Mouse (Mus musculus) left cerebral cortex, postnatal 36 days (tissue): ENCODE data around the gene Olfr1442. TPM values are rescaled to one million over a fixed set of nuclear protein-coding genes. Genes with fewer than 3 reads are reported as not detected.
"Not testable (repeated sequence)": the region's sequence is repeated elsewhere in the genome, so short reads cannot be mapped to it uniquely, and the experiment has no call there.

Experiments
- DNase-seq, 2 experiments: peaks; one replicate each; pipeline ENCODE4 v3.0.0; 2021 to 2022; ENCODE audit warnings: low spot score in 2 of 2, mixed read lengths in 1 of 2
- intact Hi-C: fragments of 180-260 bp; cut with DNase I; formaldehyde crosslinking; loops from one replicate; pipeline ENCODE4 v1.15.1; 2025
- total RNA-seq, 2 experiments: library from RNA; stranded (reverse); gene quantifications; 2 replicates each; pipeline ENCODE4 v1.2.3; 2021

The Olfr1442 gene
- not detected for total RNA-seq

DNA sequence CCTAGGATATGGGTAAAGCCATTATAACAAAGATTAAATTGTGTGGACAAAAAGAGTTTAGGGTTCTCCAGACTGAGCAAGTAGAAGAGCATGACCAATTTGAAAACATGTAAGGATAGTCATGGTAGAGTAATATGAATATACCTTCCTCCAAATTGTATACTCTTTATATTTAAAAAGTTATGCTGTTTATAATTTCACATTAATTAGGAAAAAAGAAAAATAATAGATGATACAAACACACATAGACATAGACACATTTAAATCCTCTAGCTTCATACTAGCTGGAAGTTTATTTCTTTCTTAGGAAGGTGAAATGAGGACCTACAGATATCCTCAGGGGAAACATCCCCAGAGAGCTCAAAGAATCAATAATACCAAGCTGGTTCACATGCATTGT lies at the start of gene Olfr1442:
Olfr1442 (plus strand) TSS at position 301 of the 400 bp plus-strand sequence.
- DNase-seq = no peak
- intact Hi-C loops = no loop called here

DNA sequence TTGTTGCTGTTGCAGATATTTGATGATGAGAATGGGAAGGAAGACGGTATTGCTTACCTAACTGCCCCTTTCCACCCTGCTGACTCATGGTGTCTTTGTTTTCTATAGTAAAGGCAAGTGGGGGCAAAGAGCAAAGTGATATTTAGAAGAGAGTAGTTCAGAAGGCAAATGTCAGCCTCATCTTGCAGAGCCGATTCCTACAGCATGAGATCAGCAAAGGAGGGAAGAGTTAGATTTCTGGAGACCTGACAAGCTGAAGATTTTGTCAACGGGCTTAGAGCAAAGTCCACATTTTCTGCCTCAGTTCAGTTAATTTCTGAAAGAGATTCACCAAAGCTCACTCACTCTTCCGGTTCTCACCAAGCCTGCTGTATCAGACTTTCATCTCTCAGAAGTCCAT lies 37.1 kb upstream of the Olfr1442 start, which contains the start of gene Glyat:
Glyat (plus strand) TSS at position 133 of the 400 bp plus-strand sequence.
- intact Hi-C loops = no loop called here

DNA sequence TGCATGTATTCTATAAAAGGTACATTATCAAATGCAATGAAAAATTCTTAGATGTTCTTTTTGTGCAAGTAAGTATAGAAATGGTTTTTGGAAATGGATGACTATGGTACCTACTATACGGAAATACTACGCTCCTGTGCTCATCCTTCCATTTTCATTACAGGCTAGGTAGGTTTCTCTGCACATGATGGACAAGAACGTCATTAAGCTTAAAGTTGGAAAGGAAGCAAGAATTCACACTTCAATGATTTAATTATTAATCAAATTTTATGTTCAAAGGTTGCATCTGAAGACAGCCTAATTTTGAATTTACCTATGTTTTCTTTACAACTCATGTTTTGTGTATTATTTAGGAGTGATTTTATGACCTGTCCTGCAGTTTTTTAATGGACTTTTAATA lies 36.0 kb upstream of the Olfr1442 start:
- intact Hi-C loops = no loop called here
- DNase-seq = no peak

More for the DNA sequence above, 37.1 kb upstream of the Olfr1442 start, which contains the start of gene Glyat:
- DNase-seq = no peak

DNA sequence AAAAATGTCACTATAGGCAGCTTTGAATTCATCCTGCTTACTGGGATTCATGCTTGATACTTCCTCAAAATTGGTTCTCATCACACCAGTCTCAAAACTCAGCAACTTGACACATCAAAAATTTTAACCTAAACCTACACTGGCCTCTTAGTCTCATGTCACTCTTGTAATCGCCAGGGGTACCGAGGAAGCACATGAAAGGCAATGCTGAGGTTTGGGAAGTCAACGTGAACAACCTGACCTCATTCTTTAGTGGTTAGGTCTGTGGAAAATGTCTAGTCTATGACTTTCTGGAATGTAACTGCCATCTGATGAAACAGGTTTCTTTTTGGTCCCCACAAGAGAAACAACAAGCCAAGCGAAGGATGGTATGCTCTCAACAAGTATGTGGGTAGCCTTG lies 35.3 kb upstream of the Olfr1442 start:
- DNase-seq = no peak
- intact Hi-C loops = no loop called here

DNA sequence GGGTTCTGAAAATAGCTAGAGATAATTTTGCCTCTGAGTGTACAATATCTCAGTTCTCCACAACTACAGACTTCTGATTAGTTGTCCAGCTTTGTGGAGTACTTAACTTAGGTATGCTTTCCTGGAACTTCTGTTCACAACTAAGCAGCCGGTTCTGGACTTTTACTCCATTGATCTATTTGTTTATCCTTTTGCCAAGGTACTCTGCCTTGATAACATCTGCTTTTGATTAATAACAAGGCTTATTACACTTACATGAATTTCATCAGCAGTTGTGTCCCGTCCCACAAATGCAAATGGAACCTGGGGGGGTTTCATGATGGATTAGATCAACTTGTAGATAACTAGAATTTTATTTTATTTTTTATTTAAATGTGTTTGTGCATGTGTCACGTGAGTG lies 33.4 kb upstream of the Olfr1442 start:
- DNase-seq = no peak
- intact Hi-C loops = no loop called here

DNA sequence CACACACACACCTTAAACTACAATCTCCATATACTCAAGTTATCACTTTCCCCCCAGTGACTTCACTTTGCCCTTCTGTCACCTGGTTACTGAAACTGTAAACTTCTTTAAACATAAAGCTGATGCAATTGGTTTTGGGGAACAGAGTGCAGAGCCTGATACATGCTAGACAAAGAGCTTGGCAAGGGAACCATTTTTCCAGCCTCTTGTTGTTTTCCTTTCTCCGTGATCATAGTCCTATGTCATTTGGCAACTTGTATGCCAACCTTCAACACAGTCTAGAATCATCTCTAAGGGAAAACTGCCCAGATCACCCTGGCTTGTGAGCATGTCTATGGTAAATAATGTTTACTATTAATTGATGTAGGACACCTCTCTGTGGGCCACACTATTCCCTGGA lies 32.2 kb upstream of the Olfr1442 start:
- intact Hi-C loops = no loop called here
- DNase-seq = no peak

DNA sequence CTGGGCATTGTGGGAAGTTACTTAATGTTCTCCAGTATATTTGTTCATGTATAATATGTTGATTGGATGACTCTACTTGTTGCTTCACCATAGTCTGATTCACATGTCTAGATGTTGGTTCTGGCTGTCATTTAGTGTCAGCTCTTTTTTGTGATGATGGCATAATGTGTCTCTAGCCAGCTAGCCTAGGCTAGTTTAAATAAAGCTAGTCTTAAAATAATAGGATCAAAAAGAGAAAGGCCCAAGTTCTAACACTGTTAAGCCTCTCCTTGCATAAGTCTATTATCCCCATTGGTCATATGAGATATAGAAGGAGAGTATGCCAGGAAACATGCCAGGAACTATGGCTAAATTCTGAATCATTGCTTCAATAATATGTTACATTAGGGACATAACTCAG lies 20.7 kb upstream of the Olfr1442 start:
- DNase-seq = no peak
- intact Hi-C loops = no loop called here

DNA sequence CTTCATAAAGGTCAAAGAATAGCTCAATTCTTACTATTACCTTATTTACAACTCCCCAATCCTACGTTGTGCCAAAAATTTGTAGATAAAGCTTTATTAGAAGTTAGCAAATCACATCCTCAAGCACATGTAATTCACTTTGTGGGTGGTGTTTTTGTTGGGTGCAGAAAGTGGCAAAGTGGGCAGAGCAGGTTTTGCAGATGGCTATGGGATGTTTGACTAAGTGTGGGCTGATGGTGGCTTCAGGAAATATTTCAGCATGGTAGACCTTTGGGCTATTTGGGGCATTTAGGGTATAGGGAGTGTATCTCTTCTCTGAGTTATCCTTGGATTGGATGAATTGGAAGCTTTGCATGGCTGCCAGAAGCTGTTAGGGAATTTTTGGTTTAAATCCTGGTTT lies 4.1 kb upstream of the Olfr1442 start:
- intact Hi-C loops = no loop called here
- DNase-seq = no peak

DNA sequence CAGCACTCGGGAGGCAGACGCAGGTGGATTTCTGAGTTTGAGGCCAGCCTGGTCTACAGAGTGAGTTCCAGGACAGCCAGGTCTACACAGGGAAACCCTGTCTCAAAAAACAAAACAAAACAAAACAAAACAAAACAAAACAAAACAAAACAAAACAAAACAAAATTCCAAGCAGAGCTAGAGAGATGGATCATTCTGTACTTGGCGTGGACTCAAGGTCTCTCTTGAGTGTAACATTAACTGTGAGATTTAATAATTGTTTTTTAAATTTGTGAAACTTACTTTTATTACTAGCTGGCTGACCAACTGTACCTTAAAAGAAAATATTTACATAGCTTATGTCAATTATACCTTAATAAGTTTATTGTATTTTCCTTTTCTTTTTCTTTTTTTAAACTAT lies 1.6 kb upstream of the Olfr1442 start:
- DNase-seq, intact Hi-C loops: not testable (repeated sequence)

DNA sequence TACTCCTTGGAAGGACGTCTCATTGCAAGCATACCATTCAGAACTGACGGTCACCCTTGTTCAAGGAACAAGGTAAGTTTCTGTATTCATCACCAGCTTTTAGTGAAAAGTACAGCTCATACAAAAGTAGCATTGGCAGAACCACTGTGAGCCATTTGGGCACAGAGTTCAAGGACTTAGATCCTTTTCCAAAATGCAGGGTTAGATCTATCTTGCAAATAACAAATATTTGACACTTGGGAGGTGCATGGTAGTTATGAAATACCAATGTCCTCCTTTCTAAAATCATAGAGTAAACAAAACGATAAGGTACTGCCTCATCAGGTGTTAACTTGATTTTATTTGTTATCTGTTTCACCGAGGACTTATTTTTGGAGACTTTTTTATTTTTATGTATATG lies 812 bp downstream of the Olfr1442 start:
- DNase-seq = no peak
- intact Hi-C loops = no loop called here

DNA sequence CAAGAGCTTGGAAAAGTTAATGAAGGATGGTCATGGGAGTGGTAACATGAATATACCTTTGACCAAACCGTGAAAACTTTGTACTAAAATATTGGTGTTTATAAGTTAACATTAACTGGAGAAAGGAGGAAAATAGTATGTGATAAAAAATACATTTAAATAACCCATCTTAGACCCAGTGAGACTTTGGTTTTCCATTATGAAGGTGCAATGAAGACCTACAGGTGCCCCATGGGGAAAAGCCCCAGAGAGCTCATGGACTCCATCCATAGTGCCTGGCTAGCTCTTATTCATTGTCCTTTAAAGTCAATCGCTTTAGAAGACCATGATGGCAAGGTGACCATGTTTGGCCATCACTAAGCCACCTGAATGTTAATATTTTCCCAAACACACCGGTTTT lies 7.6 kb downstream of the Olfr1442 start, which contains the start of gene Olfr1443:
Olfr1443 (plus strand) TSS at position 301 of the 400 bp plus-strand sequence.
- no peak for DNase-seq
- intact Hi-C loops = no loop called here

DNA sequence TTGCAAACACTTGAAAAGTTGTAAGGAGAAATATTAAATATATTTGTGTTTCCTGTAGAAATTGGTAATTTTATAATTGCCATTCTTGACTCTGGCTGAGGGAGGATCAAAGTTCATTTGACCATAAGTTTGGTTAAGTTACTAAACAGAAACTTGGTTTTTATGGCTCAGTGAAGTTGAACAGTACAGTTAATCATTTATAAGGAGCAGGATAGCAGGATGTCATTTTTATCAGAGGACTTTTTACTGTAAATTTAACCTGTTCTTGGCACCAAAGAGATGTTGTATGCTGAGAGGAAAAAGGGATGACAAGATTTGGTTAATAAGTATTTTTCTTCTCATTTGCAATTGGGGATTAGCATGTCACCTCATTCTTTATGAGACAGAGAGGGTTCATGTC lies 14.4 kb downstream of the Olfr1442 start:
- intact Hi-C loops = no loop called here
- DNase-seq = no peak

DNA sequence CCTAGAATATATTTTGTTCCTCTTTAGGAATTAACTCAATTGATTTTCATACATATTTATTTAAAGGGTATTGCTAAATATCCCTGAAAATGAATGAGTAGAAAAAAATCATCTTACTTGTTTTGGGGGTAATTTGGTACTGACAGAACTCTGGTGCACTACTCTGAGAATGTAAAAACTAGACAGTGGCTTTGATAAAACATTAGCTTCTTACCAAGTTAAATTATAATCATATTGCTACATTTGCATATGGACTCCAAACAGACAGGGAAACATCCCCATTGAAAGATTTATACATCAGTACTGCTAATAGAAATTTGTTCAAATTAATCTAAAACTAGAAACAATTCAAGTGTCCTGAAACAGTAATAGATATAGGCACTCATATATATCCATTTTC lies 15.0 kb downstream of the Olfr1442 start:
- DNase-seq = no peak
- intact Hi-C loops = no loop called here

DNA sequence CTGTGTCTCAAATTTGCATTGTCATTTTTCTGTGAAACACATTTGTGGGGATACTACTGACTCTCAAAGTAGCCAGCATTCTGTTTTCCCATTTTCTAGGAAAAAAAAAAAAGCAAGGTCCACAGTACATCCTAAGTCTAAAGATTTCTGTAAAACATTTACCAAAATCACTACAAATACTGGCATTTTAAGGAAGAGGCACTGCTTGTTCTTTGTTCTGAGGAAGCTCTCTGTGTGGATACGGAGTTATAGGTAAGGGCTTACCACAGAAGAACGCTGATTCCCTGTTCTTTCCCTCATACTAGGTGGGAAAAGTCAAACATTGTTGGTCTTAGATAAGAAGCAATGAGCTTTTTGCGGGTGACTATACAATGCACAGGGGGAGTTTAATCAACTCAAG lies 25.4 kb downstream of the Olfr1442 start, which contains the start of gene Keg1:
Keg1 (plus strand) TSS at position 197 of the 400 bp plus-strand sequence.
- no peak for DNase-seq
- intact Hi-C loops = no loop called here

DNA sequence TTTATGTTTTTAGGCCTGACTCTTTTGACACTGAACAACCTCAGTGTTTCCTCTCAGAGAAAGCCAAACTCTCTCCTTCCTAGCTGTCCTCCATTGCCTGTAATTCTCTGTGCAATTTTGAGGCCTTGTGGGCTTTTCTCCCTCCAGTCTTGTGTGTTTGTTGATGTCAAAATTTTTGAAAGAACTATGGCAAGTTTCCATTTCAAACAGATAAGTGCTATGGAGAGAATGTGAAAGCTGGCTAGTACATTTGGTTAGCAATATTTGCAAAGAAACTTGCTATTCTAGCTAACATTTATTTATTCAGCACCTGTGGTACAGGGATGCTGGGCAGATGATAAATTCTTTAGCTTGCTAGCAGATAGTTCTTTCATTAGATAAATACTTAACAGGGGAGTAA lies 26.0 kb downstream of the Olfr1442 start:
- intact Hi-C loops = no loop called here
- DNase-seq = no peak

DNA sequence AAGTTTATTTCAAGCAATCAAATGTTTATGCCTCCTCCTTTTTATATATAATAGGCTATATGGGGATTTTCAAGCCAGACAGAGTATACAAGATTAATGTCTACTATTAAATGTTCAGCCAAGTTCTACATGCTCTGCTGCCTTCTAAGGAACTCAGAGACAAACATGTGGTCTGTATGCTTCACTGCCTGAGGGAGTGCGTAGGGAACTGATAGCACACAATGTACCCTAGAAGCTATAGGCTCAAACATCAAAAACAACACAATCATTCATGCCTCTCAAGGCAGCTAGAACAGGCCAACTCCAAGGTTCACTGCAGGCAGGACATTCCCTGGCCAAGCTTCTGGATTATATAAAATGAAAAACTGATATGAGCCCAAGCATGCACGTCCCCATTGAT lies 38.2 kb downstream of the Olfr1442 start:
- DNase-seq = no peak
- intact Hi-C loops = no loop called here

DNA sequence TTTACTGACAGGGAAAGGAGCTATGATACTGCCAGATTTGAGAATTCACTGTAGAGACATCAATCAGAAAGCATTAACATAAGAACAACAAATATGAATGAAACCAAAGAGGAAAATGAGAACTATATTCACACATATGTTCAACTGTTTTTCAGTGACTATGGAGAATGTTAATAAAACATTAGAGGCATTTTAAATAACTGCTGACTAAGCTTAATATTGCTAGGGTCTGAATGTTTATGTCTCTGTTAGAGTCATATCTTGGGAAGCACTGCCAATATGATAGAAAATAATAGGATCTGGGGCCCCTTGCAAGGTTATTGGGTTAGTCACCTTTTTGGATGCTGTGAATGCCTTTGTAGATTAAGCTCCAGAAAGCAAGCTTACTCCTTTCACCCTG lies 38.7 kb downstream of the Olfr1442 start:
- intact Hi-C loops = no loop called here
- DNase-seq = no peak

DNA sequence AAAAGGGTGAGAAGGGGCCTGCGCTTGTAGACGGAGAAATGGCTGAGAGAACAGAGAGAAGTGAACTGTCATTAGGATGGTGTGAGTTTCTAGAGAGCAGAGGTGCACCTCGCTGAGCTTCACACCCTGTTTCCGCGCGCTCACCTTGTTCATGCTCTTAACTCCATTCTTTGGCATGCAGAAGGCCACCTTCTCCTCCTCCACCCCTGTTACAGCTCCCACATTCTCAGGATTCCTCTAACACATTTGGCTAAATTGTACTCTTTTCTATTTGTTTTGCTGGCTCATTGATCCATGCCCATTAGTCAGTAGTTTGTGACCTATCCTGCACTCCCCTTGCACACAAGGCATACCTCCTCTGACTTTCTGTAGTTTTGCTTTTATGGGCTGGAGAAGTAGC lies 49.0 kb downstream of the Olfr1442 start:
- intact Hi-C loops = no loop called here
- DNase-seq = no peak

DNA sequence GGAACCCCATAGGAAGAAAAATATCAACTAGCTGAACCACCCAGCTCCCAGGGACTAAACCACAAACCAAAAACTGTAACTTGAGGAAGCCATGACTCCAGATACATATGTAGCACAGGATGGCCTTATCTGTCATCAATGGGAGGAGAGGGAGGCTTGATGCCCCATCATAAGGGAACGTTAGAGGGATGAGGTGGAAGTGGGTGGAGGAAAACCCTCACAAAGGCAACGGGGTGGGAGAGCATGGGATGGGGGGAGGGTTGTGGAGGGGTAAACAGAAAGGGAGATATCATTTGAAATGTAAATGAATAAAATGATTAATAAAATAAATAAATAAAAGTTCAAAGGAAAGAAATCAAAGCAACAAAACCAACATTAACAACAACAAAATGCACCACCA lies 50.2 kb downstream of the Olfr1442 start:
- intact Hi-C loops = loop anchor here (5.0 kb wide), 1 partner anchor 77 kb away; the partner anchor contains the start of genes Lpxn and Zfp91
- no peak for DNase-seq

DNA sequence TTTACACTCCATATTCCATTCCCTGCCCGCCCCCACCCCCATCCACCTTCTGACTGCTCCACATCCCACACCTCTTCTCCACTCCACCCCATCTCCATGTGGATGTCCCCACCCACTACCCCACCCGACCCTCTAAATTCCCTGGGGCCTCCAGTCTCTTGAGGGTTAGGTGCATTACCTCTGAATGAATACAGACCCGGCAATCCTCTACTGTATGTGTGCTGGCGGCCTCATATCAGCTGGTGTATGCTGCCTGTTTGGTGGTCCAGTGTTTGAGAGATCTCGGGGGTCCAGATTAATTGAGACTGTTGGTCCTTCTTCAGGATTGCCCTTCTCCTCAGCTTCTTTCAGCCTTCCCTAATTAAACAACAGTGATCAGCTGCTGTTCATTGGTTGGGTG lies 50.7 kb downstream of the Olfr1442 start:
- not testable (repeated sequence) for DNase-seq
- intact Hi-C loops = loop anchor here (5.0 kb wide), 1 partner anchor 76 kb away; the partner anchor contains the start of genes Lpxn and Zfp91

DNA sequence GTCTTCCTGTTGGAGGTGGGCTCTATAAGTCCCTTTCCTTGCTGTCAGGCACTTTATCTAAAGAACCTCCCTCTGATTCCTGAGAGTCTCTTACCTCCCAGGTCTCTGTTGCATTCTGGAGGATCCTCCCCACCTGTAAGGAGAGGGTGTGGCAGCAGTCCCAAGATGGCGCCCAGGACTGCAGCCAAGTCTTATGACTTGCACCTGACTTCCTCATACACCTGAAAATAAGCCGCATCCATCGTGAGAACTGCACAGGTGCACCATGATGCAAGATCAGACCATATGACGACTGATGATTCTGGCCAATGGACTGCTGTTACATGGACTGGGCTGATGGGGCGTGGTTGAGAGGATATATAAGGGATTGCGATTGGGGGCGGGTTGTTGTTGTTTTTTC lies 51.4 kb downstream of the Olfr1442 start:
- intact Hi-C loops = loop anchor here (5.0 kb wide), 1 partner anchor 76 kb away; the partner anchor contains the start of genes Lpxn and Zfp91
- not testable (repeated sequence) for DNase-seq

DNA sequence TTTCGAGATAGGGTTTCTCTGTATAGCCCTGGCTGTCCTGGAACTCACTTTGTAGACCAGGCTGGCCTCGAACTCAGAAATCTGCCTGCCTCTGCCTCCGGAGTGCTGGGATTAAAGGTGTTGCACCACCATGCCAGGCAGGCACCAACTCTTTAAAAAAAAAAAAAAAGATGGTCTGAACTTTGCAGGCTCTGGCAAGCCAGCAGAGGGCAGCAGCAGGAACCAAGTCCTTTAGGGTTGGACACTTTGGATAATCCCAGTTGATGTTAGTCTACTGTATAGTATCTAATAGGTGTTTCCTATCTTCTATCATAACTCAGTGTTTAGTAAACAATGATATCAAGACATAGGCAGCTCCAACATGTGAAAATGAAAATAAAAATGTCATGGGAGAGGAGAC lies 52.1 kb downstream of the Olfr1442 start:
- DNase-seq = no peak
- intact Hi-C loops = loop anchor here (5.0 kb wide), 1 partner anchor 75 kb away; the partner anchor contains the start of genes Lpxn and Zfp91
